Mouse (Mus musculus): Measurements from ENCODE around the gene AI987944.

AI987944 gene

GRCm38 (mm10) chr7:41393048-41393971 is at the start of gene AI987944:
Gene AI987944, minus strand, starts transcription at chr7:41393379.
- peak; percentile 66 to 77 for DNase-seq

GRCm38 (mm10) chr7:41394130-41394529 is 951 bp upstream of the AI987944 start:
- DNase-seq, result no peak

All from thymus, postnatal 36 days (tissue).